Mouse (Mus musculus) left cerebral cortex, postnatal 25 days (tissue): ENCODE measurements around the gene Olfr1506. TPM values are rescaled to one million over a fixed set of nuclear protein-coding genes. Genes with fewer than 3 reads are reported as not detected.
"Not testable (repeated sequence)": the region's sequence is repeated elsewhere in the genome, so short reads cannot be mapped to it uniquely, and the experiment has no call there.

ENCODE experiments used
- DNase-seq, 2 experiments: peaks; one replicate each; pipeline ENCODE4 v3.0.0; 2022; ENCODE audit warnings: low spot score in 2 of 2, mixed read lengths in 1 of 2
- intact Hi-C: fragments of 180-260 bp; cut with DNase I; formaldehyde crosslinking; loops from one replicate; pipeline ENCODE4 v1.15.1; 2025
- total RNA-seq, 2 experiments: library from RNA; stranded (reverse); gene quantifications; 2 replicates each; pipeline ENCODE4 v1.2.3; 2021

Gene Olfr1506
- total RNA-seq, result under 1 TPM in 1 of 2 experiments, not detected in 1; 0.18 TPM

GRCm38 (mm10) chr2:90224393-90224792 lies at the start of gene Olfr1506:
Gene Olfr1506 (minus strand): TSS chr2:90224493.
- DNase-seq, intact Hi-C loops: not testable (repeated sequence)

DNA sequence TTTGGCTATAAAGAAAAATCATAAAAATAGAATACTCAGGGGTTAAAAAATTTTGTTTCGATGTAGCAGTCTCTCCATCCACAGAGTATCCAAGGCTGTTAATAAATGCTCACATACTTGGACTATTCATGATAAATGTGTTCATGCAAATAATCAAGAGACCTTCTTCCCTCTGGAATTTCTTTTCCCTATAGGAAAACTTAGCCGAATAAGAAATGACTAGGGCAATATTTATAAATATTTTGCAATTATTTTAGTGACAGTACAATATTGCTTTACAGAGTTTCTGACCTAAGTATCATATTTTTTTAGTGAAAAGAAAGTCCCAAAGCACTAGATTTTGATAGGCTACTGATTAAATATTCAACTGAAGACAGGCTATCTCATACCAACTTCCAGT lies 46.6 kb upstream of the Olfr1506 start, which contains the start of gene Olfr1271:
Gene Olfr1271, minus strand, starts transcription at position 101 of the 400 bp plus-strand sequence.
- intact Hi-C loops, result no loop called here
- no peak for DNase-seq

- intact Hi-C loops, result no loop called here
These were observed 33.2 kb upstream of the Olfr1506 start, which contains the start of gene Olfr142 for GRCm38 (mm10) chr2:90257492-90257891. Gene Olfr142 (minus strand): TSS chr2:90257592.

GRCm38 (mm10) chr2:90199606-90200005 lies 24.7 kb downstream of the Olfr1506 start:
- DNase-seq, intact Hi-C loops: not testable (repeated sequence)

More at GRCm38 (mm10) chr2:90257492-90257891, 33.2 kb upstream of the Olfr1506 start, which contains the start of gene Olfr142:
- no peak for DNase-seq

DNA sequence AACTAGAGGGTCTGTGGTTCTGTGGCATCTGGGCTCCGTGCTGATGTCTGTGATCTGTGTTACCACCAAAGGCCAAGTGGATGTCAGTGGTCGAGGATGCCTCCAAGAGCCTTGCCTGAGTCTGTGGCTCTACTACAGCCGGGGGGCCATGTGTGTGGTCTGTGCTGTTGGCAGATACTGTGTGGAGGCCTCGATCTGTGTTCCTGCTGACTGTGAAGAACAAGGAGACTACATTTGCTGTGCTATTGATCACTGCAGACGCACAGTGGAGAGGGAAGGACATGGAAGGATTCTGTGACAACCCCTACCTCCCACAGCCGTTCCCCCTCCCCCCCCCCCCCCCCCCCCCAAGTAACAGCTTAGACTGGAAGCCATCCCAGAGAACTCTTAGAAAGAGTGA lies 29.0 kb downstream of the Olfr1506 start:
- intact Hi-C loops, DNase-seq: not testable (repeated sequence)

DNA sequence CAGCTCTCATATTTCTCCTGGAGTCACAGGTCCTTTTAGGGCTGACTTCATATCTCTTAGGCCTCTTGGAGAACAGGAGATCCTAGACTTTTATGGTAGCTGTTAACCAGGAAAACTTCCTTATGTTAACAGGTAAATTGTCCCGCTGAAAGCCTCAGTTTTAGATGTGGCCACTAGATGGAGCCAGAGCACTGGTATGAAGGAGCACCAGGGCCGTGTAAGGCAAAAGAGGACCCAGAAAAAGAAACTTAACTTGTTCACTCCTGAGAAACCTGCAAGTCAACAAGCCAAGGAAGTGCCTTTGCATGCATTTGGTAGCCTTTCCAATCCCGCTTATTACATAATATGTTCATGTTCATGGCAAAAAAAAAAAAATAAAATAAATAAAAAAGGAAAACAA lies 29.5 kb downstream of the Olfr1506 start:
- intact Hi-C loops, DNase-seq: not testable (repeated sequence)

GRCm38 (mm10) chr2:90187082-90187481 lies 37.2 kb downstream of the Olfr1506 start:
- intact Hi-C loops, DNase-seq: not testable (repeated sequence)

DNA sequence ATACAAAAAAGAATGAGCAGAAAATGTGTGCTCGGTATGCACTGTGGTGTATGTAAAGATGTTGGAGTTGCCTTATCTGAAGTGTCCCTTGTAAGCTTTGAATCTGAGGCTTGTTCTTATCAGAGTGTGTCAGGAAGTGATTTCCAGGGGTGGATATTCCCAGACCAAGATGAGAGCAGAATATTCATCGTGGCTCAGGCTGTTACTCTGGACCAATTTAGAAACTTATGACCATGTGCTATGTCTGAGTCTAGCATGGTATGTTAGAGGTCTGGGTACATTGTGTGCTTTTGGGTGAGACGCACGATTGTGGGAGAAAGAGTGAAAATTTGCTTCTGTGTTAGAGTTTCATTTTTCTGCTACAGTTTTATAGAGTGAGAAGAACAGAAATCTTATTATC lies 38.2 kb downstream of the Olfr1506 start:
- intact Hi-C loops, DNase-seq: not testable (repeated sequence)

Other genes with a start within 250 kb of the Olfr1506 start
- gene Olfr1261, start 233.3 kb downstream of the Olfr1506 start, total RNA-seq, result not detected
- gene Olfr1262, start 224.3 kb downstream of the Olfr1506 start, total RNA-seq, result not detected
- gene Olfr1263, start 212.4 kb downstream of the Olfr1506 start, total RNA-seq, result not detected
- not detected for gene Olfr1264, start 198.9 kb downstream of the Olfr1506 start, total RNA-seq
- gene Olfr1265, start 189.2 kb downstream of the Olfr1506 start, total RNA-seq, result not detected
- gene Olfr140, start 160.9 kb downstream of the Olfr1506 start, total RNA-seq, result not detected
- not detected for gene Olfr1269, start 103.1 kb downstream of the Olfr1506 start, total RNA-seq
- not detected for gene Olfr32, start 82.2 kb downstream of the Olfr1506 start, total RNA-seq
- gene Olfr1270, start 71.4 kb downstream of the Olfr1506 start, total RNA-seq, result not detected
- not detected for gene Olfr142, start 33.1 kb upstream of the Olfr1506 start, total RNA-seq
- not detected for gene Olfr1271, start 46.5 kb upstream of the Olfr1506 start, total RNA-seq
- gene Olfr1272, start 68.3 kb upstream of the Olfr1506 start, total RNA-seq, result not detected
- under 1 TPM in 1 of 2 experiments, not detected in 1; 0.27 TPM for gene Gm13769, start 97.7 kb upstream of the Olfr1506 start, total RNA-seq
- not detected for gene Olfr1274-ps, start 174.2 kb upstream of the Olfr1506 start, total RNA-seq